Mouse (Mus musculus): ENCODE data around the gene Grb14. TPM values are rescaled to one million over a fixed set of nuclear protein-coding genes. Genes with fewer than 3 reads are reported as not detected.
A peak's percentile ranks its signal among the peaks of the same experiment; 100 is the strongest.

Gene Grb14
- polyA plus RNA-seq (2012; rRNA removed), result 6.8 and 11.5 TPM in 2 replicates

GRCm38 (mm10) chr2:65024887-65025286, at the start of gene Grb14:
Gene Grb14, minus strand, starts transcription at chr2:65024987.
- DNase-seq (ENCODE audit: low read depth), result no peak

- no peak for DNase-seq (ENCODE audit: low read depth)
Measured at GRCm38 (mm10) chr2:65072205-65072604, 47.4 kb upstream of the Grb14 start.

GRCm38 (mm10) chr2:65053764-65054163, 29.0 kb upstream of the Grb14 start:
- no peak for DNase-seq (ENCODE audit: low read depth)

- no peak for DNase-seq (ENCODE audit: low read depth)
Measured at GRCm38 (mm10) chr2:65052191-65053012, 27.6 kb upstream of the Grb14 start.

- peak; percentile 56 for DNase-seq (ENCODE audit: low read depth)
Measured at GRCm38 (mm10) chr2:65050776-65051175, 26.0 kb upstream of the Grb14 start.

- DNase-seq (ENCODE audit: low read depth), result no peak
Measured at GRCm38 (mm10) chr2:65048234-65049017, 23.6 kb upstream of the Grb14 start.

- DNase-seq (ENCODE audit: low read depth), result no peak
Measured at GRCm38 (mm10) chr2:65038164-65038563, 13.4 kb upstream of the Grb14 start.

GRCm38 (mm10) chr2:65037546-65037945, 12.8 kb upstream of the Grb14 start:
- DNase-seq (ENCODE audit: low read depth), result no peak

- DNase-seq (ENCODE audit: low read depth), result no peak
Measured at GRCm38 (mm10) chr2:65022363-65023240, 2.2 kb downstream of the Grb14 start.

- DNase-seq (ENCODE audit: low read depth), result no peak
Measured at GRCm38 (mm10) chr2:65021691-65022362, 3.0 kb downstream of the Grb14 start.

- no peak for DNase-seq (ENCODE audit: low read depth)
Measured at GRCm38 (mm10) chr2:65017375-65017774, 7.4 kb downstream of the Grb14 start.

- DNase-seq (ENCODE audit: low read depth), result no peak
Measured at GRCm38 (mm10) chr2:65014552-65014951, 10.2 kb downstream of the Grb14 start.

GRCm38 (mm10) chr2:65010105-65010504, 14.7 kb downstream of the Grb14 start:
- no peak for DNase-seq (ENCODE audit: low read depth)

- DNase-seq (ENCODE audit: low read depth), result no peak
Measured at GRCm38 (mm10) chr2:65007396-65007795, 17.4 kb downstream of the Grb14 start.

- no peak for DNase-seq (ENCODE audit: low read depth)
Measured at GRCm38 (mm10) chr2:65005044-65005443, 19.7 kb downstream of the Grb14 start.

GRCm38 (mm10) chr2:65003433-65003832, 21.4 kb downstream of the Grb14 start:
- no peak for DNase-seq (ENCODE audit: low read depth)

- no peak for DNase-seq (ENCODE audit: low read depth)
Measured at GRCm38 (mm10) chr2:65002631-65003030, 22.2 kb downstream of the Grb14 start.

- DNase-seq (ENCODE audit: low read depth), result no peak
Measured at GRCm38 (mm10) chr2:64995048-64995447, 29.7 kb downstream of the Grb14 start.

- DNase-seq (ENCODE audit: low read depth), result no peak
Measured at GRCm38 (mm10) chr2:64989426-64990187, 35.2 kb downstream of the Grb14 start.

GRCm38 (mm10) chr2:64987782-64988181, 37.0 kb downstream of the Grb14 start:
- DNase-seq (ENCODE audit: low read depth), result no peak

- DNase-seq (ENCODE audit: low read depth), result no peak
Measured at GRCm38 (mm10) chr2:64975546-64975945, 49.2 kb downstream of the Grb14 start.
